Mouse (Mus musculus): Measurements from ENCODE around the gene Gab2.

DNA sequence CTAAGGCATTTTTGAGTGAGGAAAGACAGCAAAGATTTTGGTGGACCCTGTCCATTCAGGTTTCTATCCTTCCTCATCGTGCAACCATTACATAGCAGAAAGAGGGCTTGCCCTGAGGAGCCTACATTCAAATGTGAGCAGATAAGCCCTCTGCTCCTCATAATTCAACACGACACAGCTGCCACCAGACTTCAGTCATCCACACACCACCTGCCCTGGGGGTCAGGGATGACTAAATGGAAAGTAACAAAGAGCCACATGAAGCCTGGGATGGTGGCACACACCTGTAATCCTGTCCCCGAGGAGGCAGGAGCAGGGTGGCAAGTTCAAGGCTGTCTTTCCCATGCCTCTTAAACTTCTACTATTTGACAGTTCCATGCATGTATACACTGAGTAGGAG, 276.5 kb downstream of the Gab2 start:
- TF ChIP-seq IRF4 (IDR thresholded peaks at IDR 0.05; ENCODE audit: low read depth, low read length) = no peak
- no peak for TF ChIP-seq ELF1 (IDR thresholded peaks at IDR 0.05; ENCODE audit: low read depth, low read length)
- TF ChIP-seq SIN3A (IDR thresholded peaks at IDR 0.05; ENCODE audit: low read length) = no peak
- TF ChIP-seq CTCF (conservative IDR thresholded peaks at IDR 0.05 in 1 of 2, IDR thresholded peaks at IDR 0.05 in 1 of 2; ENCODE audit: low read depth in 2 of 2, low read length in 2 of 2) = no peak
- TF ChIP-seq POLR2A (IDR thresholded peaks at IDR 0.05; ENCODE audit: low read depth, low read length) = no peak
- TF ChIP-seq EP300 (IDR thresholded peaks at IDR 0.05; ENCODE audit: low read length) = no peak
- TF ChIP-seq NELFE (IDR thresholded peaks at IDR 0.05; ENCODE audit: low read depth, low read length) = no peak
- TF ChIP-seq MAZ (IDR thresholded peaks at IDR 0.05; ENCODE audit: low read depth, low read length) = no peak
